In the genomic region with DNA sequence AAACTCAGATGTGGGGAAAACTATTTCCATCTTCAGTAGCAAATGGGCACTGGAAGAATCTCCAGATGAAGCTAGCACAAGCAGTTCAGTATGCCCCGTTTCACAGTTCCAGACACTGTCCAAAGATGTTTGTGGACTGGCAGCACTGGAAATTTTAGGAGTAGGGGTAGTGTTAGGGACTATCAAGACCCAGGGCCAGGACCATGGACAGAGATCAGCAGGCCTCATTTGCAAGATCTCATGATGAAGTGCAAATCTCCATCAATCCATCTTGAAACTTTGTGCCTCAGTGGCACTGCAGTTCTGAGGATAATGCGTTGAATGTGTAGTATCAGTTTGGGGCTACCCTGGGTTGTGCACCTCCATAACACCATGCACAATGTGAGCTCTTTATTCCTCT, we compare ENCODE assay signal across 14 mouse cellular contexts. TPM values are rescaled to one million over a fixed set of nuclear protein-coding genes. Genes with fewer than 3 reads are reported as not detected.
DNase-seq lines count a peak whose midpoint lies in the region; ATAC-seq and TF ChIP-seq lines count a peak whose summit lies in the region.
"Had no signal": no experiment of that assay in that cellular context is flagged by ENCODE, and none has a peak within 500 bp of the region (broad histone marks: within the 10 kb centered on the region; RNA-seq: fewer than 3 reads in every experiment).

No protein-coding gene starts in this region.

- no peak overlapping the region for H3K9ac ChIP-seq in kidney, postnatal 0 days (ENCODE audit: low read depth, low read length)
- H3K9ac ChIP-seq: embryonic facial prominence, embryonic 15.5 days had no signal

- peak; percentile 33 for DNase-seq in kidney, postnatal 0 days (ENCODE audit: low spot score)
- no peak for DNase-seq in kidney, adult 8-10 months
- DNase-seq in urinary bladder, postnatal 14 days (ENCODE audit: low spot score) = peak; percentile 3
- no peak for DNase-seq in urinary bladder, adult 18-20 months (ENCODE audit: low spot score in 2 of 2)
- peak; percentile 23 for DNase-seq in embryo, embryonic 10.5 days (ENCODE audit: low spot score)
- peak; percentile 3 for DNase-seq in yolk sac, embryonic 10.5 days (ENCODE audit: low spot score)
- DNase-seq in c-Kit-positive CD71-positive TER-119-positive erythroid progenitor cells, embryonic 14.5 days (ENCODE audit: low spot score) = no peak
- DNase-seq in B cell, adult 2 months = no peak
- DNase-seq: adrenal gland, adult 2 months had no signal

- no peaks in the 10 kb centered on the region for H3K27me3 ChIP-seq in kidney, postnatal 0 days (ENCODE audit: insufficient read depth, low read length)
- H3K27me3 ChIP-seq: embryonic facial prominence, embryonic 15.5 days had no signal

- no peaks in the 10 kb centered on the region for H3K9me3 ChIP-seq in kidney, postnatal 0 days (replicated peaks; ENCODE audit: low read length)
- H3K9me3 ChIP-seq: embryonic facial prominence, embryonic 15.5 days; G1E had no signal

- no peaks in the 10 kb centered on the region for H3K4me1 ChIP-seq in kidney, postnatal 0 days (replicated peaks; ENCODE audit: insufficient read depth, low read length)
- H3K4me1 ChIP-seq: embryonic facial prominence, embryonic 15.5 days had no signal

- no peak for ATAC-seq in kidney, postnatal 0 days (replicated peaks; ENCODE audit: low FRiP score, low read depth)
- ATAC-seq: forebrain, embryonic 16.5 days had no signal

- no peak overlapping the region for H3K27ac ChIP-seq in kidney, postnatal 0 days
- H3K27ac ChIP-seq: embryonic facial prominence, embryonic 15.5 days; stomach, postnatal 0 days had no signal

- WGBS in kidney, postnatal 0 days = 75% methylated on average over 2 of the region's 2 CpGs

- no peaks in the 10 kb centered on the region for H3K36me3 ChIP-seq in kidney, postnatal 0 days (ENCODE audit: insufficient read depth, low read length)
- H3K36me3 ChIP-seq: embryonic facial prominence, embryonic 15.5 days; G1E had no signal

- H3K4me2 ChIP-seq in kidney, postnatal 0 days (ENCODE audit: low read length) = no peak overlapping the region
- H3K4me2 ChIP-seq: embryonic facial prominence, embryonic 15.5 days; liver, embryonic 11.5 days had no signal

- no peak overlapping the region for H3K4me3 ChIP-seq in kidney, postnatal 0 days (replicated peaks; ENCODE audit: low read depth, low read length)
- H3K4me3 ChIP-seq: embryonic facial prominence, embryonic 15.5 days had no signal

- TF ChIP-seq CTCF in kidney, postnatal 0 days (IDR thresholded peaks at IDR 0.05; ENCODE audit: low read depth) = no peak

RNA-seq across cellular contexts. Expression of gene Nexmif, which starts 7.7 kb away (rescaled TPM):
- polyA plus RNA-seq in kidney, postnatal 0 days (2015; fragmentation: Nextera tagmentation; extraction: Ambion mirVana) = 1.1 and 1.3 TPM in 2 replicates
- polyA plus RNA-seq: G1E had no signal

Comparison
In these comparisons a context has a peak if more than half of its experiments do, and no peak if none do; other contexts are left out.
1. DNase-seq: peak in kidney, postnatal 0 days (single experiment), urinary bladder, postnatal 14 days (single experiment), embryo, embryonic 10.5 days (single experiment) and yolk sac, embryonic 10.5 days (single experiment); none in kidney, adult 8-10 months (0 of 2), urinary bladder, adult 18-20 months (0 of 2), c-Kit-positive CD71-positive TER-119-positive erythroid progenitor cells, embryonic 14.5 days (single experiment) and B cell, adult 2 months (0 of 2).